Mouse (Mus musculus): ENCODE results near the gene Vps37c. TPM values are rescaled to one million over a fixed set of nuclear protein-coding genes. Genes with fewer than 3 reads are reported as not detected.

Gene Vps37c
- polyA plus RNA-seq, 1 experiment from 2014 or later = 33.1 TPM

DNA sequence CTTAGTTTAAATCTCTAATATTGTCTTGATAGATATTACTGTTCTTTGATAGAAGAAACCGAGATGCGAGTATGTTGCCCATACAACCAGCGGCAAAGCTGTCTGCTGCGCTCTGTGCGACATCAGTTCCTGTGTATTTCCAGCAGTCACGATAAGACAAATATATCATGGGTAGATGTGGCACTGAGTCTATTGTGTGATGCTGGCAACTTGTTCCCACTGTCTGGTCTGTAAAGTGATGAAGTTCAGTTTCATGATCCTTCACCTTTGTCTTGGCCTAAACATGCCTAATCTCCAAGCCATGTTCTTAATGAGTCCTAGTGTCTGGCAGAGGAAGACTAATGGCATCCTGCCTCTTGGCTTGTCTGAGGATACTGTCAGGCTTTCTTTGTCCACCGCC, 44.2 kb downstream of the Vps37c start:
- no peaks in the 10 kb centered on the region for H3K4me1 ChIP-seq (ENCODE audit: insufficient read depth)
- DNase-seq (no peak), ATAC-seq (ENCODE audit: insufficient read depth) (no peak)
- no peak overlapping the region for H3K4me3 ChIP-seq (ENCODE audit: low read depth, low read length)
- 90% methylated on average over 7 of the region's 7 CpGs for WGBS
- H3K9me3 ChIP-seq (ENCODE audit: low read depth, low read length) = no peaks in the 10 kb centered on the region
- H3K36me3 ChIP-seq (ENCODE audit: insufficient read depth) = no peaks in the 10 kb centered on the region
- TF ChIP-seq CTCF (IDR thresholded peaks at IDR 0.05; ENCODE audit: low read depth) = no peak
- no peak overlapping the region for H3K9ac ChIP-seq
- H3K27ac ChIP-seq (ENCODE audit: low read depth) = no peak overlapping the region
- no peaks in the 10 kb centered on the region for H3K27me3 ChIP-seq (ENCODE audit: insufficient read depth, low read length)
- no peak overlapping the region for H3K4me2 ChIP-seq

DNA sequence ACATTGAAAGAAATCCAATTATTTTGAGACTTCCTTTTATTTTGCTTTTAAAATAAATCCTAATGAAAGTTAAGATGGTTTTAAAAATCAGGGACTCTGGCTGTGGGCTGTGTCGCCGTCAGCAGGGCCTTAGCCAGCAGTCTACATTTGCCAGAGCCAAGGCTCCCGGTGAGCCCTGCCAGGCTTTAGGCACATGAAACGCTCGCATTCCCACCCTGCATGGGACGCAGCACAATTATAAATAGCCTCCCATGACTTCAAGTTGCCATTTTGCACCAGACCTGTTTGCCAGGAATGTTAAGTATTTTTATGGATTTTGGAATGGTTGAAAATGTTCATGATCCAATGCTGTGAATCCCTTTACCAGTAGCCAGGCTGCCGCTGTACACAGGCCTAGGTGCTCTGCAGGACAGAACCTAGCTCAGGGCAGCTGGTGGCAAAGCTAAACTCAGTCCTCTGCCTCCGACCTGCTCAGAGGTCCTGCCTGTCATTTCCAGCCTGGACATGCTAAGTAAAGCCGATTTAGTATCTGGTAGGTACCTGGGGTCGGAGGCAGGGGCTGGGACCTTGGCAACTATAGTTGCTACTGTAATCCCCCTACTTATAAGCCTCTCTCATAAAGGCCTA, 45.1 kb downstream of the Vps37c start:
- 74% methylated on average over 10 of the region's 10 CpGs for WGBS

DNA sequence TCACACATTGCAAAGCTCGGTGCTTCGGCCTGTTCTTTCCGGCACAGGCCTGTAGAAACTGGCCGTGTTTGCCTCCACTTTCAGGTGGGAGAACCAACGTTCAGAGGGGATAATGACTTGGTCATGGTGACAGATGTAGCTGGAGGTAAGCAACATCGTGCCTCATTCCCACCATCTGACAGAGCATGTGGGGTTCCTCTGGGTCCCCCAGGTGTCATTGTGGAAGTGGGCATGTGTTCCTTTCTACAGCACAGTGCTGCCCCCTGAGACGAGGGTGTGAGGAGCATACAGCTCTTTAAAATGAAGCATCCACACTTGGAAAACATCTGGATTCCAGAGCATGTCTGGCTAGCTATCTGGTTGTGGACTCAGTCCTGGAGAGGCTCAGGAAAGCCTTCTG, 46.0 kb downstream of the Vps37c start:
- ATAC-seq (ENCODE audit: insufficient read depth) (no peak), DNase-seq (no peak)
- H3K9ac ChIP-seq = no peak overlapping the region
- H3K36me3 ChIP-seq (ENCODE audit: insufficient read depth) = no peaks in the 10 kb centered on the region
- no peak overlapping the region for H3K27ac ChIP-seq (ENCODE audit: low read depth)
- WGBS = 83% methylated on average over 7 of the region's 7 CpGs
- no peaks in the 10 kb centered on the region for H3K9me3 ChIP-seq (ENCODE audit: low read depth, low read length)
- H3K4me3 ChIP-seq (ENCODE audit: low read depth, low read length) = no peak overlapping the region
- TF ChIP-seq CTCF (IDR thresholded peaks at IDR 0.05; ENCODE audit: low read depth) = no peak
- no peaks in the 10 kb centered on the region for H3K27me3 ChIP-seq (ENCODE audit: insufficient read depth, low read length)
- no peaks in the 10 kb centered on the region for H3K4me1 ChIP-seq (ENCODE audit: insufficient read depth)
- H3K4me2 ChIP-seq = no peak overlapping the region

More for the DNA sequence above, 45.1 kb downstream of the Vps37c start:
- no peak overlapping the region for H3K4me2 ChIP-seq
- no peak for ATAC-seq (ENCODE audit: insufficient read depth)
- no peak for DNase-seq
- no peaks in the 10 kb centered on the region for H3K36me3 ChIP-seq (ENCODE audit: insufficient read depth)
- no peak overlapping the region for H3K4me3 ChIP-seq (ENCODE audit: low read depth, low read length)
- H3K4me1 ChIP-seq (ENCODE audit: insufficient read depth) = no peaks in the 10 kb centered on the region
- H3K9me3 ChIP-seq (ENCODE audit: low read depth, low read length) = no peaks in the 10 kb centered on the region
- no peak overlapping the region for H3K9ac ChIP-seq
- TF ChIP-seq CTCF (IDR thresholded peaks at IDR 0.05; ENCODE audit: low read depth) = no peak
- no peak overlapping the region for H3K27ac ChIP-seq (ENCODE audit: low read depth)
- H3K27me3 ChIP-seq (ENCODE audit: insufficient read depth, low read length) = no peaks in the 10 kb centered on the region

DNA sequence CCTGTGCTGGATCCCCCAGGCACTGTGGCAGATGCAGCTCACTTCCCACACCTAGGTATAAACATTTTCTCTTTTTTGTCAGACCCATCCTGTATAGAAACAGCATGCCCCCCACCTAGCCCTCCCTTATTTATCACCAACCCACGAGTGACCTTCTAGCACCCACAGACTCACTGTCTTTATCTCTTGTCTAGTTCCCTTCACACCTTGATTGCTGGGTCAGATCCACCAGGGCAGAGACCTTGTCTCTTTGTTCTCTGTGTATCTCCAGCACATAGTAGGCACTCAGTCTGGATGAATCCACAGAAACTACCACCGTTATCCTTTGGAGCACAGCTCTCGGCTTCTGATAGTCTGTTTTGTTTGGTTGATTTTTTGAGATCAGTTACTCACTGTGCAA, 46.5 kb downstream of the Vps37c start:
- no peak overlapping the region for H3K9ac ChIP-seq
- no peak for ATAC-seq (ENCODE audit: insufficient read depth)
- no peak overlapping the region for H3K27ac ChIP-seq (ENCODE audit: low read depth)
- H3K27me3 ChIP-seq (ENCODE audit: insufficient read depth, low read length) = no peaks in the 10 kb centered on the region
- H3K36me3 ChIP-seq (ENCODE audit: insufficient read depth) = no peaks in the 10 kb centered on the region
- TF ChIP-seq CTCF (IDR thresholded peaks at IDR 0.05; ENCODE audit: low read depth) = no peak
- DNase-seq = no peak
- WGBS = 86% methylated on average over 3 of the region's 3 CpGs
- no peaks in the 10 kb centered on the region for H3K9me3 ChIP-seq (ENCODE audit: low read depth, low read length)
- no peak overlapping the region for H3K4me3 ChIP-seq (ENCODE audit: low read depth, low read length)
- H3K4me2 ChIP-seq = no peak overlapping the region
- no peaks in the 10 kb centered on the region for H3K4me1 ChIP-seq (ENCODE audit: insufficient read depth)

DNA sequence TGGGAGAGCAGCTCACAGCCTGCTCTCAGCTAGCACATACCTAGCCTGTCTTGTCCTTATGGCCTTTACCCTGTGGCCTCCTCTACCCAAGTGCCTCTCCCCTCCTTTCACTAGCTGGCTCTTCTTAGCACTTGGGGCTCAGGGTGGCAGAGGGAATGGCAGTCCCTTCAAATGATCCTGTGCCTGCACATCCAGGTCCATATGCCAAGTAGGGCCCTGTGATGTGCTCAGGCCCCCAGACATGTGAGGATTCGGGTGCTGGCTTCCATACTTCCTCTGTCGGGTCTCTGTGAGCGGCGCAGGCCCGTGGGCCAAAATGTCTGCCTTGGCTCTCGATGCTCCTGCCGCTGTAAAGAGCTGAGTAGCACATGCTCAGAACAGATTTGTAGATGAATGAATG, 47.3 kb downstream of the Vps37c start:
- WGBS = 90% methylated on average over 7 of the region's 7 CpGs
- TF ChIP-seq CTCF (IDR thresholded peaks at IDR 0.05; ENCODE audit: low read depth) = no peak
- no peaks in the 10 kb centered on the region for H3K36me3 ChIP-seq (ENCODE audit: insufficient read depth)
- no peak overlapping the region for H3K27ac ChIP-seq (ENCODE audit: low read depth)
- H3K4me1 ChIP-seq (ENCODE audit: insufficient read depth) = peaks cover 5% of the 10 kb centered on the region; the same call in 1 of the 2 replicates
- ATAC-seq (ENCODE audit: insufficient read depth) (no peak), DNase-seq (no peak)
- no peaks in the 10 kb centered on the region for H3K9me3 ChIP-seq (ENCODE audit: low read depth, low read length)
- H3K27me3 ChIP-seq (ENCODE audit: insufficient read depth, low read length) = no peaks in the 10 kb centered on the region
- H3K4me2 ChIP-seq = no peak overlapping the region
- no peak overlapping the region for H3K9ac ChIP-seq
- no peak overlapping the region for H3K4me3 ChIP-seq (ENCODE audit: low read depth, low read length)

DNA sequence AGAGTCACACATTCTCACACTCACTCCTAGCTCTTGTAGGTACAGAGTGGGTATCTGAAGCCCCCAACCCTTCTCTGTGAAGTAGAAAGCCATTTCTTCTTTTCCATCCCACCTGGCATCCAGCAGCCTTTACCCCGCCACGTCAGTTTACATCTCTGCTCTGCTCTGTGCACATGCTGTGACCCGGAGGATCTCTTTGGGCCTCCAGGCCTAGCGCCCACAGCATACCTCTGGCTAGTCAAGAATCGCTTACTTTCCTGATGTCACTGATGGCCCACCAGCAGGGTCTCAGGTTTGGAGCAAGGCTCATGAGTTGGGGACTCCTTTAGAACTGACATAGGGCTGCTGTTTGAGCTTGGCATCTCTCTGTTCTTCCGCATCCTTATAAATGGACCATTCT, 49.5 kb downstream of the Vps37c start:
- WGBS = 85% methylated on average over 6 of the region's 6 CpGs
- DNase-seq (no peak), ATAC-seq (ENCODE audit: insufficient read depth) (no peak)
- no peak for TF ChIP-seq CTCF (IDR thresholded peaks at IDR 0.05; ENCODE audit: low read depth)
- Histone ChIP-seq H3K36me3 (ENCODE audit: insufficient read depth) (no peaks in the 10 kb centered on the region), H3K4me1 (ENCODE audit: insufficient read depth) (peaks cover 8% of the 10 kb centered on the region; the same call in 1 of the 2 replicates), H3K27me3 (ENCODE audit: insufficient read depth, low read length) (no peaks in the 10 kb centered on the region), H3K27ac (ENCODE audit: low read depth) (no peak overlapping the region), H3K9me3 (ENCODE audit: low read depth, low read length) (no peaks in the 10 kb centered on the region), H3K4me3 (ENCODE audit: low read depth, low read length) (no peak overlapping the region), H3K9ac (no peak overlapping the region), H3K4me2 (no peak overlapping the region)

DNA sequence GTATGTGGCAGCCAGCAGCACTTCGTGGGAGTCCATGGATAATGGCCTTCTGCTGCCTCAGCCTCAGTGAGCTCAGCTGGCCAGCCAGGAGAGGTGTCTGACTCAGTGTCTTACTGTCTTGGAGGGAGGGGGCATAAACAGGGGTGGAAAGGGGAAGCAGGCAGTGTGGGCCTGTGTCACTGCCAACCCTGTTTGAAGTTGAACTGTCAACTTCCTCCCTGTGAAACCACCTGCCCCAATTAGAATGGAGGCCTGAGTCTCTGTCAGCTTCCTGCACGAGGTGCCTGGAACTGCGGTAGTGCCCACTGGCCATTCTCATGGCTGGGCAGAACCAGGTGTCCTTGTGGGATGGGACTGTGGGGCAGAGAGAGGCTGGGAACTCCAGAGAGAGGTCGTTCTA, 50.3 kb downstream of the Vps37c start, which contains the start of gene Cd5:
Cd5 (minus strand) TSS at position 192 of the 400 bp plus-strand sequence.
- H3K4me3 ChIP-seq (ENCODE audit: low read depth, low read length) = no peak within 1 kb of the TSS
- no peak for TF ChIP-seq CTCF (IDR thresholded peaks at IDR 0.05; ENCODE audit: low read depth)
- peaks cover 8% of the 10 kb centered on the region; the same call in 1 of the 2 replicates for H3K4me1 ChIP-seq (ENCODE audit: insufficient read depth)
- H3K36me3 ChIP-seq (ENCODE audit: insufficient read depth) = no peaks in the 10 kb centered on the region
- no peaks in the 10 kb centered on the region for H3K27me3 ChIP-seq (ENCODE audit: insufficient read depth, low read length)
- DNase-seq = no peak
- ATAC-seq (ENCODE audit: insufficient read depth) = no peak
- H3K4me2 ChIP-seq = no peak within 1 kb of the TSS
- no peak within 1 kb of the TSS for H3K27ac ChIP-seq (ENCODE audit: low read depth)
- 51% methylated on average over 4 of the region's 4 CpGs for WGBS
- no peak within 1 kb of the TSS for H3K9ac ChIP-seq
- H3K9me3 ChIP-seq (ENCODE audit: low read depth, low read length) = no peaks in the 10 kb centered on the region
